Mouse (Mus musculus): Measurements from ENCODE around the gene Mdh1. TPM values are rescaled to one million over a fixed set of nuclear protein-coding genes. Genes with fewer than 3 reads are reported as not detected.

The Mdh1 gene
- polyA plus RNA-seq, 1 experiment from 2014 or later: 870 TPM

DNA sequence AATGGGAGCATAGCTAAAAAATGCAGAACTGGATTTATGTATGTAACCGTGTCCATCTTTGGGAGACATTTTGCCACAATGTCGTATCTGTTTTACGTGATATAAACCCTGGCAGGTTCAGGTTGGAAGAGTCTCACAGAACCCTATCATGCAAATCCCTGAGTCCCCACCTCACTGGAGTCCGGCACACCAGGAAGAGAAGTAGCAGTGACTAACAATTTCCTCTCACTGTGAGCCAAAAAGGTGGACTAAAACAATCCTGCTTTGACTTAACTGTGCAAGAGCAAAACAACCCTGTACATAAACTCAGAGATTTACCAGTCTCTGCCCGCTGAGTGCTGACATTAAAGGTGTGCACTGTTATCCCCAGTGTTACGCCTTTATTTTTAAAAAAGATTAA lies 5.2 kb downstream of the Mdh1 start:
- peaks cover 29% of the 10 kb centered on the region for H3K36me3 ChIP-seq (ENCODE audit: insufficient read depth, low read length)
- no peak overlapping the region for H3K9ac ChIP-seq (replicated peaks; ENCODE audit: low read length)
- 90% methylated on average over 6 of the region's 6 CpGs for WGBS
- no peaks in the 10 kb centered on the region for H3K27me3 ChIP-seq (ENCODE audit: insufficient read depth, low read length)
- H3K27ac ChIP-seq (ENCODE audit: low read length): no peak overlapping the region
- H3K4me3 ChIP-seq (ENCODE audit: low read length): no peak overlapping the region
- ATAC-seq (ENCODE audit: low FRiP score, low TSS enrichment): no peak
- H3K4me1 ChIP-seq (ENCODE audit: insufficient read depth, low read length): peaks cover 17% of the 10 kb centered on the region
- H3K4me2 ChIP-seq (replicated peaks; ENCODE audit: low read depth, low read length): no peak overlapping the region
- no peaks in the 10 kb centered on the region for H3K9me3 ChIP-seq (ENCODE audit: low read length)

GRCm38 (mm10) chr11:21564681-21565405 lies 7.3 kb downstream of the Mdh1 start:
- 78% methylated on average over 9 of the region's 9 CpGs for WGBS
- Histone ChIP-seq H3K4me1 (ENCODE audit: insufficient read depth, low read length) (peaks cover 11% of the 10 kb centered on the region), H3K27ac (ENCODE audit: low read length) (no peak overlapping the region), H3K9me3 (ENCODE audit: low read length) (no peaks in the 10 kb centered on the region), H3K4me2 (replicated peaks; ENCODE audit: low read depth, low read length) (no peak overlapping the region), H3K27me3 (ENCODE audit: insufficient read depth, low read length) (no peaks in the 10 kb centered on the region), H3K36me3 (ENCODE audit: insufficient read depth, low read length) (peaks cover 32% of the 10 kb centered on the region), H3K9ac (replicated peaks; ENCODE audit: low read length) (no peak overlapping the region), H3K4me3 (ENCODE audit: low read length) (no peak overlapping the region)
- ATAC-seq (ENCODE audit: low FRiP score, low TSS enrichment): no peak

DNA sequence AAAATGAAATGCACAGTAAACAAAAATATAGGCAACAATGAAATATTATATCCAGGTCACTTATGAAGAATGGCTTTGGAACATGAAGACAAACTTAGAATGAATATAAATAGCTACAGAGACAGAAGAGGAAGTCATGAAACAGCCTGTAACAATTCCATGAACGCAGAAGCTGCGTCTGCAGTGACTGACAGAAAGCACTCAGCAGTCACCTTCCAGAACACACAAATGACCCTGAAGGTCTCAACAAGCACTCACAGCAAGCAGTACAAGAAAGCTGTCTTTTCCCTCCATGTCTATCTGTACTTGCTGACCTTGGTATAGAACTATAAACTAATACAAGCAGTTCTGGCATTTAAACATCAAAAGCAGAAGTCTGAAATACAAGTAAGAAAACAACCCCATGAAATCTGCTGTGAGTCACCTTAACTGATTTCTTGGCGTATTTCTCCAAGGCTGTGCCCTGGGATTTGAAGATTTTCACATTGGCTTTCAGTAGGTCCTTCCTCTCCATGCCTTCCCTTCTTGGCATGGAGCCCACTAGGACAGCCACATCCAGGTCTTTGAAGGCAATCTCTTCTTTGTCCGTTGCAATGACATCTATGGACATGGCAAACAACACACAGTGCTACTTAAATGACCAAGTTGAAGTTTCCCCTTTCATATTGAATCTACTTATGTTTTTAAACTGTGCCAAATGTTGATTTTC lies 8.4 kb downstream of the Mdh1 start:
- H3K27me3 ChIP-seq (ENCODE audit: insufficient read depth, low read length): no peaks in the 10 kb centered on the region
- peaks cover 2% of the 10 kb centered on the region; the same call in 1 of the 2 replicates for H3K4me1 ChIP-seq (ENCODE audit: insufficient read depth, low read length)
- H3K9me3 ChIP-seq (ENCODE audit: low read length): no peaks in the 10 kb centered on the region
- no peak overlapping the region for H3K9ac ChIP-seq (replicated peaks; ENCODE audit: low read length)
- H3K4me3 ChIP-seq (ENCODE audit: low read length): no peak overlapping the region
- whole genome bisulfite sequencing: 74% methylated on average over 4 of the region's 4 CpGs
- no peak for ATAC-seq (ENCODE audit: low FRiP score, low TSS enrichment)
- H3K36me3 ChIP-seq (ENCODE audit: insufficient read depth, low read length): peaks cover 42% of the 10 kb centered on the region
- no peak overlapping the region for H3K4me2 ChIP-seq (replicated peaks; ENCODE audit: low read depth, low read length)
- H3K27ac ChIP-seq (ENCODE audit: low read length): peak overlapping the region; percentile 3; the same call in 1 of the 2 replicates

GRCm38 (mm10) chr11:21561347-21561746 lies 10.8 kb downstream of the Mdh1 start:
- H3K36me3 ChIP-seq (ENCODE audit: insufficient read depth, low read length): peaks cover 52% of the 10 kb centered on the region

DNA sequence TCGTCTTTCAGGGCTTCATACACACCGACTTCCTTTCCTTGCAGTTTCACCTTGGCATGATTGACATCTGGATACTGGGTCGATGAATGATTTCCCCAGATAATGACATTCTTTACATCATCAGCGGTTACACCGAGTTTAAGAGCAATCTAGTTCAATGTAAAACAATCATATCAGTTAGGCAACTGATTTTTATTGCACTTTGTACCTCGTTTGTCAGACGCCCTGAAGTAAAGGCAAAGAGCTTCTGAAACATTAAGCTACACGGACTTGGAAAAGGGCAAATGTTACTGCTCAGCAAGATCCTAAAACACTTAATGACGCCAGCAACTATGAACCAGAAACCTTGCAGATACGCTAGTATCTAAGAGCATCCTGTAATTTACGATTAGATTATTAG lies 12.4 kb downstream of the Mdh1 start:
- Histone ChIP-seq H3K4me2 (replicated peaks; ENCODE audit: low read depth, low read length) (no peak overlapping the region), H3K27me3 (ENCODE audit: insufficient read depth, low read length) (no peaks in the 10 kb centered on the region), H3K27ac (ENCODE audit: low read length) (no peak overlapping the region), H3K36me3 (ENCODE audit: insufficient read depth, low read length) (peaks cover 40% of the 10 kb centered on the region), H3K9ac (replicated peaks; ENCODE audit: low read length) (no peak overlapping the region), H3K4me1 (ENCODE audit: insufficient read depth, low read length) (no peaks in the 10 kb centered on the region), H3K4me3 (ENCODE audit: low read length) (no peak overlapping the region), H3K9me3 (ENCODE audit: low read length) (no peaks in the 10 kb centered on the region)
- ATAC-seq (ENCODE audit: low FRiP score, low TSS enrichment): no peak
- 72% methylated on average over 11 of the region's 11 CpGs for WGBS

More at GRCm38 (mm10) chr11:21561347-21561746, 10.8 kb downstream of the Mdh1 start:
- no peak overlapping the region for H3K9ac ChIP-seq (replicated peaks; ENCODE audit: low read length)
- H3K4me1 ChIP-seq (ENCODE audit: insufficient read depth, low read length): no peaks in the 10 kb centered on the region
- 90% methylated on average over 5 of the region's 5 CpGs for WGBS
- no peak overlapping the region for H3K27ac ChIP-seq (ENCODE audit: low read length)
- no peak overlapping the region for H3K4me2 ChIP-seq (replicated peaks; ENCODE audit: low read depth, low read length)
- H3K9me3 ChIP-seq (ENCODE audit: low read length): no peaks in the 10 kb centered on the region
- no peaks in the 10 kb centered on the region for H3K27me3 ChIP-seq (ENCODE audit: insufficient read depth, low read length)
- ATAC-seq (ENCODE audit: low FRiP score, low TSS enrichment): no peak
- no peak overlapping the region for H3K4me3 ChIP-seq (ENCODE audit: low read length)

DNA sequence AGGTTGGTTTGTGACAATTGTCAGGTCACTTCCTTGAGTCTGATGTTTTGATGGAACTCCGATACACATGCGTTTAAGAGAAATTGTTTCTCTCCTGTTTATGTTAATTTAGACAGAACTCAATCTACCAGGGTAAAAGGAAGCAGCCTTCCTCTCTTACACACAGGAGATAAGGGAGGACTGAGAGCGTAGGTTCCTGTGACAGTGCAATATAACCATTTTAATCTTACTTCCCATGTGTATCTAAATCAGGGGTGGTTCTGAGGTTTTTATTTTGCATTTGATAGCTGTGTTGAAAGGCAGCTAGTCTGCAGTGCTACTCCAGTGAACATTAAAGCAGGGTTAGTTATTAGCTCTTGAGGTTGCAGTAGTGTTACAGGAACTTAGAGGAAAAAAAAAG lies 20.1 kb downstream of the Mdh1 start:
- no peaks in the 10 kb centered on the region for H3K27me3 ChIP-seq (ENCODE audit: insufficient read depth, low read length)
- 0 out of 2 replicates have a peak overlapping the region, but pooled peaks have one; percentile 18 for H3K27ac ChIP-seq (ENCODE audit: low read length)
- no peak for ATAC-seq (ENCODE audit: low FRiP score, low TSS enrichment)
- H3K4me1 ChIP-seq (ENCODE audit: insufficient read depth, low read length): peaks cover 6% of the 10 kb centered on the region; the same call in 1 of the 2 replicates
- no peak overlapping the region for H3K4me3 ChIP-seq (ENCODE audit: low read length)
- no peak overlapping the region for H3K9ac ChIP-seq (replicated peaks; ENCODE audit: low read length)
- 71% methylated on average over 3 of the region's 3 CpGs for WGBS
- no peak overlapping the region for H3K4me2 ChIP-seq (replicated peaks; ENCODE audit: low read depth, low read length)
- no peaks in the 10 kb centered on the region; the same call in 1 of the 2 replicates for H3K36me3 ChIP-seq (ENCODE audit: insufficient read depth, low read length)
- no peaks in the 10 kb centered on the region for H3K9me3 ChIP-seq (ENCODE audit: low read length)

GRCm38 (mm10) chr11:21550222-21551173 lies 21.7 kb downstream of the Mdh1 start:
- Histone ChIP-seq H3K9ac (replicated peaks; ENCODE audit: low read length) (no peak overlapping the region), H3K9me3 (ENCODE audit: low read length) (no peaks in the 10 kb centered on the region), H3K27ac (ENCODE audit: low read length) (peak overlapping the region; percentile 80; the same call in 1 of the 2 replicates), H3K4me1 (ENCODE audit: insufficient read depth, low read length) (peaks cover 6% of the 10 kb centered on the region; the same call in 1 of the 2 replicates), H3K4me2 (replicated peaks; ENCODE audit: low read depth, low read length) (no peak overlapping the region), H3K36me3 (ENCODE audit: insufficient read depth, low read length) (no peaks in the 10 kb centered on the region), H3K27me3 (ENCODE audit: insufficient read depth, low read length) (no peaks in the 10 kb centered on the region), H3K4me3 (ENCODE audit: low read length) (no peak overlapping the region)
- WGBS: 81% methylated on average over 12 of the region's 12 CpGs
- ATAC-seq (ENCODE audit: low FRiP score, low TSS enrichment): no peak

- H3K27ac ChIP-seq (ENCODE audit: low read length): 0 out of 2 replicates have a peak overlapping the region, but pooled peaks have one; percentile 38
- no peak overlapping the region for H3K4me3 ChIP-seq (ENCODE audit: low read length)
- H3K4me2 ChIP-seq (replicated peaks; ENCODE audit: low read depth, low read length): no peak overlapping the region
- peaks cover 6% of the 10 kb centered on the region; the same call in 1 of the 2 replicates for H3K4me1 ChIP-seq (ENCODE audit: insufficient read depth, low read length)
- no peaks in the 10 kb centered on the region for H3K27me3 ChIP-seq (ENCODE audit: insufficient read depth, low read length)
- 0 out of 2 replicates have a peak, but pooled peaks have one; percentile 74 for ATAC-seq (ENCODE audit: low FRiP score, low TSS enrichment)
- H3K36me3 ChIP-seq (ENCODE audit: insufficient read depth, low read length): no peaks in the 10 kb centered on the region
- 68% methylated on average over 4 of the region's 4 CpGs for WGBS
- no peaks in the 10 kb centered on the region for H3K9me3 ChIP-seq (ENCODE audit: low read length)
- no peak overlapping the region for H3K9ac ChIP-seq (replicated peaks; ENCODE audit: low read length)
Measured at GRCm38 (mm10) chr11:21549754-21550153, 22.4 kb downstream of the Mdh1 start.

DNA sequence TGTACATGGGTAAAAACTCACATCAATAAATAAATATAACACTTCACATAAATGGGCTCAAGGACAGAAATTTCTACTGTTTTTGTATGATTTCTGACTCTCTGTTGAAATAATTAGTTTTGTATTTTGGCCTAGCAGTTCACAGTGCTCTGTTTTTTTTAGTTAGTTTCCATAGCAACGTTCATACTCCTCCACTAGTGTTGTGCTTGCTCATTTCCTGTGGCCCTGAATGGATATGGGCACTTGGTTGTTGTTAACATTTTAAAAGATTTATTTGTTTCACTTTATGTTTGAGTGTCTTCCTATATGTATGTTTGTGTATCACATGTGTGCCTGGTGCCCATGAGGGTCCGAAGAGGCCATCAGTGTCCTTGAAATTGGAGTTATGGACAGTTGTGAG lies 23.1 kb downstream of the Mdh1 start:
- H3K4me2 ChIP-seq (replicated peaks; ENCODE audit: low read depth, low read length): no peak overlapping the region
- no peaks in the 10 kb centered on the region for H3K27me3 ChIP-seq (ENCODE audit: insufficient read depth, low read length)
- no peak overlapping the region for H3K9ac ChIP-seq (replicated peaks; ENCODE audit: low read length)
- no peak overlapping the region for H3K4me3 ChIP-seq (ENCODE audit: low read length)
- H3K9me3 ChIP-seq (ENCODE audit: low read length): no peaks in the 10 kb centered on the region
- no peaks in the 10 kb centered on the region for H3K36me3 ChIP-seq (ENCODE audit: insufficient read depth, low read length)
- WGBS: 84% methylated on average over 2 of the region's 2 CpGs
- peaks cover 6% of the 10 kb centered on the region; the same call in 1 of the 2 replicates for H3K4me1 ChIP-seq (ENCODE audit: insufficient read depth, low read length)
- no peak overlapping the region for H3K27ac ChIP-seq (ENCODE audit: low read length)
- ATAC-seq (ENCODE audit: low FRiP score, low TSS enrichment): no peak

Data from kidney, embryonic 16.5 days (tissue).